Comparison of ENCODE assay signal across 8 mouse cellular contexts in genomic region chr1:124718065-124718464, GRCm38 (mm10).
A peak's percentile ranks its signal among the peaks of the same experiment; 100 is the strongest.
DNase-seq lines count a peak whose midpoint lies in the region; ATAC-seq lines count a peak whose summit lies in the region.

No protein-coding gene starts in this region.

- no peaks in the 10 kb centered on the region for H3K36me3 ChIP-seq in neural tube, embryonic 11.5 days (ENCODE audit: control insufficient read depth, insufficient read depth, low read length)

- peak; percentile 1 for DNase-seq in heart, adult 8-10 months (ENCODE audit: low spot score)
- no peak for DNase-seq in heart, adult 11 months
- peak; percentile 19 for DNase-seq in adrenal gland, adult 8-10 months
- DNase-seq in embryo, embryonic 10.5 days (ENCODE audit: low spot score) = peak; percentile 75
- DNase-seq in induced T-regulatory cell, adult 2 months (ENCODE audit: low read depth) = peak; percentile 1
- peak; percentile 15 to 83 for DNase-seq in left cerebral cortex, adult 9 months (ENCODE audit: low spot score in 2 of 2)
- DNase-seq in neural tube, embryonic 11.5 days (ENCODE audit: low spot score) = peak; percentile 50
- peak; percentile 71 for DNase-seq in thymus, postnatal 4 days

- H3K27ac ChIP-seq in neural tube, embryonic 11.5 days (ENCODE audit: low read depth, low read length) = no peak overlapping the region

- H3K4me2 ChIP-seq in neural tube, embryonic 11.5 days (ENCODE audit: low read depth) = no peak overlapping the region

- 0% methylated on average over 1 of the region's 1 CpGs for WGBS in neural tube, embryonic 11.5 days

- H3K4me3 ChIP-seq in neural tube, embryonic 11.5 days (ENCODE audit: low read depth, low read length) = no peak overlapping the region

- no peaks in the 10 kb centered on the region for H3K9me3 ChIP-seq in neural tube, embryonic 11.5 days (ENCODE audit: control insufficient read depth, low read length)

- H3K9ac ChIP-seq in neural tube, embryonic 11.5 days (ENCODE audit: low read length) = no peak overlapping the region

- H3K27me3 ChIP-seq in neural tube, embryonic 11.5 days (ENCODE audit: control insufficient read depth, insufficient read depth, low read length) = no peaks in the 10 kb centered on the region

- peak; percentile 64 for ATAC-seq in neural tube, embryonic 11.5 days (ENCODE audit: insufficient read depth, low FRiP score, low TSS enrichment)

- no peaks in the 10 kb centered on the region for H3K4me1 ChIP-seq in neural tube, embryonic 11.5 days (ENCODE audit: control insufficient read depth, insufficient read depth, low read length)
